Mouse (Mus musculus) kidney, adult 2 months (tissue): Measurements from ENCODE around the gene Gabarapl2.

Source experiments
- CTCF ChIP-seq: fragments of 200-500 bp; conservative IDR thresholded peaks from 2 replicates; pipeline ENCODE4 v1.5.1; 2011; ENCODE audit warnings: low read depth, mild to moderate bottlenecking, control low read depth, low read length, moderate library complexity, mixed read lengths; ENCODE audit not compliant: insufficient read depth, insufficient read length
- POLR2A ChIP-seq: fragments of 200-500 bp; IDR thresholded peaks from one replicate; pipeline ENCODE4 v1.6.1; 2011; ENCODE audit warnings: low read depth, low read length, control low read depth

DNA sequence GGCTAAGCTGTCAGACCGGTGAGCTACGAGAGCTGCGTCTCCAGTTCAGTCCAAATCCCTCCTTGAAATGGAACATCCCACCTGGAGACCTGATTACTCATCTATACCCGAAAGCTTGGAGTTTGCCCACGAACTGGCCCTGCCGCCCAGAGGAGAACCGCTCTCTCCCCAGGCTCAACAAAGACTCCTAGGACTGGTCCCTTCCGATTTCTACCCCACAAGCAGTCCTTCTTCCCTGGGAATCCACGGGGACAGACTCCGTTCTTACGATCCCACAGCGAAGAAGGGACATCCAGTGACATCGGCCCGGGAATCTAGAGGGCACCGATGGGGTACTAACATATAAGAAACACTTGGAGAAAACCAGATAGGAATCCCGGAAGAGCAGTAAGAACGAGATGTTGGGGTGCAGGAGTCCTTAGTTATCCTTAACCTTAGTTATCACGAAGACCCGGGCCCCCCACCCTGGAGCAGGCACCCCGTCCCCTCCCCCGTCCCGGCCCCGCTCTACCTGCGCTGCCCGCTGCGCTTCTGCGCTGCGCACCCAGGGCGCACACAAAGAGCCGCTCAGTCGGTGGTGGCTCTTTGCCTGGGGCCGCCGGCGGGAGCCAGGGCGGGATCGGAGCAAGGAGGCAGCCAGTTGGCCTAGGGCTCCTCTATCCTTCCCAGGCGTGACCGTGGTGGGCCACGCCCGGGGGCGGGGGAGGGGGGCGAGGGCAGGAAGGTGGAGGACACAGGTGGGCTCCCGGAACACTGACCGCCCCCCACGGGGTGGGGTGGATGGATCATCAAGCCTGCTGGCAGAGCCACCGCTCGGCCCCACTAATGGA is 30.7 kb upstream of the Gabarapl2 start, which contains the start of gene Chst5:
- TF ChIP-seq CTCF (no peak), POLR2A (no peak)
